Mouse (Mus musculus): ENCODE data around the gene Ptp4a2.

Ptp4a2 gene

DNA sequence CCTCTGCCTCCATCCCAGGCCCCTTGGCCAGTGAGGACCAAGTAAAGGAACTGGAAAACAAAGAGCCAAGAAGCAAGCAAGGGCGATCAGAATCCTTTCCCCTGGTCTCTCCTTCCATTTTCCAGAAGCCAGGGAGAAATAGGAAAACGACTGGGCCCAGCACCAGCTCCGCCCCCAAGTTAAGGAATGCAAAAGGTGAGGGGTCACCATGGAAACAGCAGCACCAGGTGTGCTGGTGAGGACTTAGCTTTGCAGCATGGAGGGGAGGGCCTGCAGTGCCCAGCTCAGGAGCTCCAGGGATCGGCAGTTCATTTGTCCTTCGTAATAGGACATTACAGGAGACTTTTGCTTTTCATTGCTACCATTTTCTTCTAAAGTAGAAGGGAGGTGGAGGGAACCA, 13.0 kb upstream of the Ptp4a2 start:
- DNase-seq (ENCODE audit: low read depth, low spot score) = no peak

DNA sequence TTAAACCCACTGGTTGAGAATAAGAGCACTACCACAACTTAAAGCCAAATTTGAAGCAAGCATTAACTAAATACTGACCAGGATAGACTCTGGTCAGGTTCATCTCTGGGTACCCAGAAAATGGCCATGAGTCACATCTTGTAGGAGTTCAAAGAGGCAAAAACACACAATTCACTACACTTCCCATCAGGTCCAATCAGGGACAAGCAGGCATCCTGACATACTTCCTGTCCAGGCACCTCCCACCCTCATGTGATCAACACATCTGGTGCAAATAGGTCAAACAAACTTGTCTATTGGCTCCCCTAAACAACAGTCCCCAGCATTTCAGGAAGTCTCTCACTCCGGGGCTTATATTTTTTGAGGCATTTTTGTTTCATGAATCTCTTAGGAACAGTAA, 7.7 kb upstream of the Ptp4a2 start:
- DNase-seq (ENCODE audit: low read depth, low spot score) = no peak

GRCm38 (mm10) chr4:129805059-129805458, 6.0 kb upstream of the Ptp4a2 start:
- no peak for DNase-seq (ENCODE audit: low read depth, low spot score)

GRCm38 (mm10) chr4:129811605-129812468, 818 bp downstream of the Ptp4a2 start:
- no peak for DNase-seq (ENCODE audit: low read depth, low spot score)

- DNase-seq (ENCODE audit: low read depth, low spot score) = no peak
These were observed 6.6 kb downstream of the Ptp4a2 start for GRCm38 (mm10) chr4:129817591-129817990.

DNA sequence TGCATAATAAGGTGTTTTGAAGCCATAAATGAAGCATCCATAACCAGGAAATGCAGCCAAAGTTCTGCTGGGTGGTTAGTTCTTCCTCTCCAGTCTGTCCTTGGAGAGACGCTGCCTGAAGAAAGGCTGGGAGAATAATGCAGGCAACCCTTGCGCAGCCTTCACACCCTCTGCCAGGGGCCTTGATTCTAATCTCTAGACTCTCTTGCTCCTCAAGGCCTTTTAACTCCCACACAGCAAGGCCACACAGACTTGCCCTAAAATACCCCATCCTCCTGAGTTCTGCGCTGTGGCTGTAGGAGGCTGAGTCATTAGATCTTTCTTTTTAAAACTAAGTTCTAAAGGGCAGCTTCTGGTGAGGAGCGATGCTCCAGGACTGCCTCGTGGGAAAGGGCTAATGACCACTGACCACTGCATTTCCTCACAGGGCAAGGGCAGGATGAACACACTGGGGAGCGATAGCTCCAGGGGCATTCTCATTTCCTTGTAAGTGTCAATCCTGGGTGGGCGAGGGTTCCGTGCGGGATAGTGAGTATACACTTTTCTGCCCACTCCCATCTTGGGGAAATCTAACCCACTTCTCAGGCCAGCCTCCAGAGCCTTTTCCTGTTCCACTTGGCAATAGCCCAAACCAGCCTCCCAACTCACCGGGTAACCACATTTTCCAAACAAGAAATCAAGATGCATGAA, 7.6 kb downstream of the Ptp4a2 start:
- DNase-seq (ENCODE audit: low read depth, low spot score) = peak; percentile 62

- DNase-seq (ENCODE audit: low read depth, low spot score) = peak; percentile 98
These were observed 8.8 kb downstream of the Ptp4a2 start for GRCm38 (mm10) chr4:129819712-129820336.

DNA sequence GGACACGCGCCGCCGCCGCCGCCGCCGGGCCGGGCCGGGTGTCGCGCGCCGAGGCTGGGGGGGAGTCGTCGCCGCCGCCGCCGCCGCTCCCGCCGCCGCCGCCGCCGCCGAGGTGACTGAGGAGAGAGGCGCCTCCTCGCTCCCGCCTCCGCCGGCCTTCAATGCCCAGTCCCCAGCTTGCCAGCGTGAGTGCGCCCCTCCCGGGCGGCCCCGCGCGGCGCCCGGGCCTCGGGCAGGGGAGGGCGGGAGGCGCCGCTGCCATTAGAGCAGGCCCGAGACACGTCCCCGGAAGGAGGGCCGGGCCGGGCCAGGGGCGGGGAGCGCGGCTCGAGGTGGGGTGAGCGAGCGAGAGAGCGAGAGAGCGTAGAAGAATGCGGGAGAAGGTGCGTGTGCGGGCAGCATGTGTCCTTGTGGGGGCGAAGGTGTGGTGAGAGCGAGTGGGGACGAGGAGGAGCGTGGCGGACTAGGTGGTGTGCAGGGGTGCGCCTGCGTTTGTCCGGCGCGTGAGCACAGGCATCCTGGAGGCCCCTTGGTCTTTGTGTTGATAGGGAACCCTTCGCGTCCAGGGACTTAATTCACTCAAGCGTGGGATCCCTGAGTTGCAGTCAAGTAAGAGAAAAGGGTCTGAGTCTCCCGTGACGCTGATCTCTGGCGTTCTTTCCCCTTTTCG, 9.5 kb downstream of the Ptp4a2 start:
- DNase-seq (ENCODE audit: low read depth, low spot score) = peak; percentile 88

GRCm38 (mm10) chr4:129821087-129821616, 10.1 kb downstream of the Ptp4a2 start:
- DNase-seq (ENCODE audit: low read depth, low spot score) = peak; percentile 75

GRCm38 (mm10) chr4:129822324-129822723, 11.3 kb downstream of the Ptp4a2 start:
- DNase-seq (ENCODE audit: low read depth, low spot score) = no peak

DNA sequence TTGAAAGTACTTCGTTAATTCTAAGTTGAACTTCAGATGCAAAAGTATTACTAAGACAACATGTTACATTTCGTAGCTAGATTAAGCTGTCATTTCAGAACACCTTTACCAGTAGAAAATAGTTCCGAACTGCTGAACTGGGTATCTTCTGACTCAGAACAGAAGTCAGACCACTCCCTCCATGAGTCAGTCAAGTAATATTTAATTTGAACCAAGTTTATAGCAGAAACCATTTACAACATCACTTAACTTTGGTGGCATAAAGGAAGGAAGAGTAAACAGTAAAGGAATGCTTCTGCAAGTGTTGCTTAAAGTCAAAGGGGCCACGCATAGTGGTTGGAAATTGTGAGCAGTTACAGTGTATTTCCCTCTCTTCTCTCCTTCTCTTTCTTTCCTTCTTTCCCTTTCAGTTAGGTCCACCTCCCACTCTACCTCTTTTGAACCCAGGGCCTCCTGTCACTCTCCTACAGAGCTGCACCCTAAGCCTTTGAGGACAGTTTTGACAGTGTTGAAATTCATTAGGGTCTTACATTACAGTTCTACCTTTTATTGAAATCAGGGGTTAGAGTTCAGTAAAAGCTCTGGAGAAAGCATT, 12.3 kb downstream of the Ptp4a2 start:
- no peak for DNase-seq (ENCODE audit: low read depth, low spot score)

- peak; percentile 47 for DNase-seq (ENCODE audit: low read depth, low spot score)
These were observed 16.6 kb downstream of the Ptp4a2 start for GRCm38 (mm10) chr4:129827611-129828010.

DNA sequence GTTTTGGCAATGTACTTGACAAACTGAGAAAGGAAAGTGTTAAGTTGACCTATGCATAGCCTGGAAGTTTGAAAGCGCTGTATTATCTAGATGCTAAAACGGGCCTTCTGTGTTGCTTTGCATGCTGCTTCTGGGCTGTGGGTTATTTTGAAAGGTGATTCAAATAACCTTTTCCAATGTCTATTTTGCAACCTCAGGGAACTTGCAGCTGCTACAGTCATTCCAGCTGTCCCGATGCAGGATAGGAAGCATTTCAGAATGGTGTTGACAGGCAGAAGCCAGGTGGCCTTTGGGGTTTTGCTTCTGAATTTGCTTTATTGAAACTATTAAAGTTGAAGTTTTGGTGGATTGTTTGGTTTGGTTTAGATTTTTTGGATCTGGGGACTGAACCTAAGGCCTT, 17.1 kb downstream of the Ptp4a2 start:
- DNase-seq (ENCODE audit: low read depth, low spot score) = no peak

GRCm38 (mm10) chr4:129829799-129830198, 18.8 kb downstream of the Ptp4a2 start:
- DNase-seq (ENCODE audit: low read depth, low spot score) = no peak

DNA sequence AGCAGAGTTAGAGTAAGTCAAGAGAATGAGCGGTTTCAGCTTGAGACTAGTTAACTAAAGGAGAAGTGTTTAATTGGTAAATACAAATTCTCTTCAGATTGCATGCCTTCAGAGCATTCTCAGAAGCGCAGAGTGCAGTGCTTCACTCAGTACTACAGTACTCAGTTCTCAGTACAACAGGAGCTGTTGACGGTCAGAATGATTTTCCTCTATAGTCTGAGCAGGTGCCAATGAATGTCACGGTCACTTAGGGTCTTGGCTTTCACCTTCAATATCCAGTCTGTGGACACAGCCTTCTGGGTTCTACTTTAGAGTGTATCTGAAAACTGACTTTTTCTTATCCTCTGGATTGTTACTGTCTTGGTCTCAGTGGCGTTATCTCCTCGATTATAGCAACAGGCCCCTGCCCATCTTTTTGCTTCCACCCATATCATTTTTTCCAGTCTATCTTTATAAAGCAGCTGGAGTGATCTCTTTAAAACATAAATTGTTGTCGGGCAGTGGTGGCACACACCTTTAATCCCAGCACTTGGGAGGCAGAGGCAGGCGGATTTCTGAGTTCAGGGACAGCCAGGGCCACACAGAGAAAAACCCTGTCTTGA, 19.4 kb downstream of the Ptp4a2 start:
- DNase-seq (ENCODE audit: low read depth, low spot score) = no peak

DNA sequence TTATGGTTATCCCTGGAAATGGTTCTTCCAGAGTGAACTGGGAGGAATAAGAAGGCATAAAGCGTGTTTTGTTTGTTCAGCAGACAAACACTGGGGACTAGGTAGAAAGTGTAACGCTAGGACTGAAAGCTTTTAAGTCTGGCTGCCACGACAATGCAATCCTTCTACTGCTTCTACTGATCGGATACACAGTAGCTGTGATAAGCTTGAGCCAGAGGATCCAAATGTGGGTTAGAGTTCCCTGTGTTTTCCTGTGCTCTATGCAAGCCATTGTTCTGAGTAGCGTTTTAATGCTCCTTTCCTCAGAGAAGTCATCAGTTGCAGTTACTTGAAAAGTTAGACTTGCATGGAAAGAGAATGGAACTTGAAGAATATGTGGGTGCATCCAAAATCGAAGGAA, 23.6 kb downstream of the Ptp4a2 start:
- no peak for DNase-seq (ENCODE audit: low read depth, low spot score)

DNA sequence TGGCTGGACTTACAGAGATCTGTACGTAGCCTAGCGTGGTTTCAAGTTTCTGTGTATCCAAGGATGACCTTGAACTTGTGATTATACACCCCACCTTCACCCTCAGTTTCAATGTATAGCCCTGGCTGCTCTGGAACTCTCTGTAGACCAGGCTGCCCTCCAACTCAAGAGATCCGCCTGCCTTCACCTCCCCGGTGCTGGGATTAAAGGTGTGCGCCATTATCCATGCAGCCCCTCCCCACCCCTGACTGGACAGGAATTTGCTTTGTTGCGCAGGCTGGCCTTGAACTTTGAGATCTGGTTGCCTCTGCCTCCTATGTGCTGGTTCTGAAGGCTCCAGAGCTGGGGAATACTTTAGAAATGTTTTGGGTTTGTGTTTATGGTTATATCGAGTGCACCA, 24.3 kb downstream of the Ptp4a2 start:
- no peak for DNase-seq (ENCODE audit: low read depth, low spot score)

- peak; percentile 40 for DNase-seq (ENCODE audit: low read depth, low spot score)
These were observed 29.0 kb downstream of the Ptp4a2 start for GRCm38 (mm10) chr4:129839866-129840555.

DNA sequence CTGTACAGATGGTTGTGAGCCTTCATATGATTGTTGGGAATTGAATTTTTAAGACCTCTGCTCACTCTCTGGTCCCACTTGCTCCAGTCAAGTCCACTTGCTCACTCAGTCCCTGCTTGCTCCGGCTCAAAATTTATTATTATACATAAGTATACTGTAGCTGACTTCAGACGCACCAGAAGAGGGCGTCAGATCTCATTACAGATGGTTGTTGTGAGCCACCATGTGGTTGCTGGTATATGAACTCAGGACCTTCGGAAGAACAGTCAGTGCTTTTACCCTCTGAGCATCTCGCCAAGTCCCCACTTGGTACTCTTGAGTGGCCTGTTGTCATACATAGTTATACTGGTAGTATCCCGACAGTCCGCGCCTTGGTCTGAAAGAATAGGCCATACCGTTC, 35.8 kb downstream of the Ptp4a2 start:
- no peak for DNase-seq (ENCODE audit: low read depth, low spot score)

GRCm38 (mm10) chr4:129850491-129850890, 39.5 kb downstream of the Ptp4a2 start:
- no peak for DNase-seq (ENCODE audit: low read depth, low spot score)

Measured in CD4-positive, CD25-positive, alpha-beta regulatory T cell, adult 2 months (primary cell).